Mouse (Mus musculus): ENCODE data around the gene Syt7.

Gene Syt7

GRCm38 (mm10) chr19:10388615-10389313 lies at the start of gene Syt7:
Syt7 (plus strand) TSS chr19:10389090.
- peak; percentile 16 to 21 for DNase-seq

GRCm38 (mm10) chr19:10339271-10339670 lies 49.6 kb upstream of the Syt7 start:
- no peak for DNase-seq

DNA sequence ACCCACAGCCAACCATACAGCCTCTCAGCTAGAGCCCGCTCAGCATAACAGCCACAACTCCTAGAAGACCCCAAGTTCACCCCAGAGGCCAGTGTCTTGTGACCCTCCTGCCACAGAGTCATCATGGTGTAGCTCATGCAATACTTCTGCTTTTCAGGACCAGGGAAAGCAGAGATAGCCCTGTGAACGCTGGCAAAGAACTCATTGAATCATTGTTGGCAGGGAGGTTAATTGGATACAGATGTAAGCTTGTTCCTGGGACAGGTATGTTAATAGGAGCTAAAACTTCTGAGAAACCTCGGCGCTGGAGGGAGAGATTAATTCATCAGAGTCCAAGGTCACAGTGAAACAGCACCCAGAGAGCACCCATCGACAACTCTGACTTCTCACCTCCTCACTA lies 48.2 kb upstream of the Syt7 start:
- no peak for DNase-seq

DNA sequence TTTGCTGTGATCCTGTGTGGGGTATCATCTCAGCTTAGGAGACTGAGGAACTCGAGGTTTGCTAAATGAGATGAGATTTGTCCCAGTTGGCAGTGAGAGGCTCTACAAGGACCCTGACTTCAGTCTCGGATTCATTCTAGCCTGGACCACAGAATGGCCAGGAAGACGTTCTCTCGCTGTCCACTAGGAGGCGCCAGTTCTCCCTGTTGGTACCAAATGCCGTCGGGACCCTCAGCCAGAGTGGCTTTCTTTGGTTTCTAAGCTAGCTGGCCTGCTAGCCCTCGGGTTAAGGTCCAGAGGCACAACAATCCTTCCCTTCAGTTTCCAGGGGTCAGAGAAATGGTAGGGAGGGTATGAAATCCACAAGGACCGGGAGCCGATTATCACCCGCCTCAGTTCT lies 47.7 kb upstream of the Syt7 start:
- no peak for DNase-seq

GRCm38 (mm10) chr19:10341817-10342439 lies 47.0 kb upstream of the Syt7 start:
- no peak for DNase-seq

GRCm38 (mm10) chr19:10343866-10344265 lies 45.0 kb upstream of the Syt7 start:
- DNase-seq = no peak

GRCm38 (mm10) chr19:10345696-10346095 lies 43.2 kb upstream of the Syt7 start:
- DNase-seq = no peak

DNA sequence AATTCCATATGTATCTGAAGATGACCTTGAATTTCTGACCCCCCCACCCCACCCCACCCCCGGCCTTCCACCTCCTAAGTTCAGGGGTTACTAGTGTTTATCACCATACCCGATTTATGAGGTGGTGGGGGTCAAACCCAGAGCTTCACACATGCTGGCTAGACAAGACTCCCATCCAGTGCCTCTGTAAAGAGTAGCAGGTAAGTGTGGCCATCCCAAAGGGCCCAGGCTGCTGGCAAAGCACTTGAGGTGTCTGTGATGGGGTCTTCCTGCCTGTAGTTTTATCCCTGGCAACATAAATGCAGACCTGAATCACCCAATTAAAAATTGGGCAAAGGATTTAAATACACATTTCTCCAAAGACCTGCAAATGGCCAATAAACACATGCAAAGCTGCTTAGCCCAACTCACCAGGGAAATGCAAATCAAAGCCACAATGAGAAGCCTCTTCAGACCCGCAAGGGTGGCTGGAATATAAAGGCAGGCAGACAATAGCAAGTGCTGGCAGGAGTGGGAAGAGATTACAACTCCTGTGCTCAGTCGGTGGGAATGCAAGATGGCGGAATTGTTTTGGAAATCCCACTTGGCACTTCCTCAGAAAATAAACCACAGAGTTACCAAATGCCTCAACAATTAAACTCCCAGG lies 41.1 kb upstream of the Syt7 start:
- DNase-seq = no peak

DNA sequence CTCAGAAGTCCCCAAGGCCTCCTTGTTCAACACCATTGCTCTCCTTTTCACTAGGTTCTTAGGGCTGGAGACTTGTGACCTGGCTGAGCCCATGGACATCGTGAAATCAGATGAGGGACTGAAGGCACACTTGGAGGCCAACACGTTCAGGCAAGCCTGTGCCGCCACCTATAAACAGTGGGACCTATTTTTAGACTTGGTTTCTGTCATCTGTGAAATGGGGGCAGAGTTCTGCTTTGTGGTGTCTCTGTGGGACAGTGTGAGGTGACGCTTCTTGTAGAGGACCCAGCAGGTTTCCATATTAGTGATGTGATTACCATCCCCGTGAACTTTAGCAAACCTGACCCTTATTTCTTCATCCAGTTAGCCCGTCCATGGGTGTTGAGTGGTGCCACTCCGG lies 36.7 kb upstream of the Syt7 start:
- DNase-seq = no peak

DNA sequence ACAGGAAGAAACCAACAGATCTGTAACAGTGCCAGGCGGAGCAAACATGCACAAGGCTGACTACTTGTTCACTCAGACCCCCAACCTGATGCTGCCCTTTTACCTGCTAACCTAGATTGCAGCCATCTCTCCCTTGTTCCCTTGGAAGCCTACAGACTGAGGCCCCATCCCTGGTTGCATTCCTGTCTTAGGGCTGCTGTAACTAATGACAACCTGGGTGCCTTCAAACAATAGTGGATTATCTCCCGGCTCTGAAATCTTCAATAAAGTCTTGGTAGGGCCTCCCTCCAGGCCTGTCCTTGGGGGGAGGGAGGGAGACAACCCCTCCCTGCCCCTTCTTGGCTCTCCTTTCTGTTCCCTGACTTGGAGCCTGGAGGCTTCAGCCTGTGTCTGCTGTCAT lies 34.1 kb upstream of the Syt7 start:
- DNase-seq = no peak

GRCm38 (mm10) chr19:10356845-10357503 lies 31.9 kb upstream of the Syt7 start:
- DNase-seq = no peak

GRCm38 (mm10) chr19:10359105-10359946 lies 29.6 kb upstream of the Syt7 start:
- no peak for DNase-seq

- DNase-seq = no peak
Observed at GRCm38 (mm10) chr19:10362473-10363129, 26.3 kb upstream of the Syt7 start.

GRCm38 (mm10) chr19:10363869-10364268 lies 25.0 kb upstream of the Syt7 start:
- DNase-seq = no peak

DNA sequence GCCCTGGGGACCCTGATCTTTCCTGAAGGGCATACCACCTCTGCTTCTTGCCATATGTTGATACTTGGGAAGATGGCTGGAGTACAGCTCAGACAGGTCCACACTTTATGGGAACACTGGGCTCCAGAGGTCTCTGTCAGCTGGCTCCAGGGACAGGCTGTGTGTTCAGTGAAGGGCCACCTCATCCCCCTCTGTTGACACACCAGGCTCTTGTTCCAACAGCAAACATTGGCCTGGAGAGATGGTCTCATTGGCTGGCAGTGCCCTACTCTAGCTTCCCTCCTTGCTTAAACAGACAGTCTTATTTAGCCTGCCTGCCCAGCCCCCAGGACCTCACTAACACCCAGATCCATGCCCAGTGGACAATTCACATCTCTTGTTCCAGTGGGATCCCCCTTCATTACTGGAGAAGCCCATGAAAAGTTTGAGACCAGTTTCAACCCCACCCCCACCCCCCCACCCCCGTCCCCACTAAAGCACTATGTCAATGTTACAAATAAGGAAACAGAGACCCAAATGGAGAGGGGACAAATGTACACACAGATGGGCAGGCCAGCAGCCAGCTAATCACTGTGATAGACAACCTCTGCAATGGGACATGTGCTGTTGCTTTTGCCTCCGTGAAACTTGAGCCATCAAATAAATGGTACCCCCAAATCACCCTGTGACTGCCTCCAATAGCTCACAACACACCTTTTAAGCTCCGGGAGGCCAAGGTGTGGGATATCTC lies 22.6 kb upstream of the Syt7 start:
- DNase-seq = no peak

DNA sequence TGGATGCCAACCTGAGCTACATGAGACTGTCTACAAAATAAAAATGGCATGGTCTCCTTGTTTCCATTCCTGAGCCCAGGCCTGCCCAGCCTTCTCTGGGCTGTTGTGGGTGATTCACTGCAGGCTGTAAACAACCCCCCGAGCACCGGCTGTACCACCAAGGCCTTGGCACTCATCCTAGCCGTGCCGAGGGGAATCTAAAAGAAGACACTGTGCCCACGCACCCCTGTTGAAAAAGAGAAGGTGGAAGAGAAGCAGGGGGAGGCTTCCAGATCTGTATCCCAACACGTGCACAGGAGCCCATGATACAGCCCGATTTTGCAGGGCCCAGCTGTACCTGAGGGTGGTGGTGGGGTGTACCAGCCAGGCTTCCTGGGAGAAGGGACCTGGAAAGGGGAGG lies 21.1 kb upstream of the Syt7 start:
- DNase-seq = no peak

DNA sequence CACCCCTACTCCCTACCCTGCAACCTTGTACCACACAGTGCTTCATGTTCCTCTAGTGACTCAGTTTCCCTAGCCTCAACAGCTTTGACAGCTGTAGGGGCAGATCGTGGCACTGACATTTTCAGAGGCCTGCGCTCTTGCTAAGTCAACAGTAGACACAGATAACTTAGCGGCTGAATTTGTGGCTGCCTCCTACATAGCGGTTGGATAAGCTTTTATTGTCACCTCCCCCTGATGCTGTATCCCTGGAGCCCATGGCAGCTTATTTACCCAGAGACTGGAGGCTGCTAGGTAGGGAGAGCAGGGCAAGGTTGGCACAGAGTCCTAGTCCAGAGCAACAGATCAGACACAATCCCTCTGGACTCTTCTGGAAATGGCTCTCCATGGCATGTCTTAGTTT lies 19.0 kb upstream of the Syt7 start:
- no peak for DNase-seq

GRCm38 (mm10) chr19:10373191-10373590 lies 15.7 kb upstream of the Syt7 start:
- no peak for DNase-seq

DNA sequence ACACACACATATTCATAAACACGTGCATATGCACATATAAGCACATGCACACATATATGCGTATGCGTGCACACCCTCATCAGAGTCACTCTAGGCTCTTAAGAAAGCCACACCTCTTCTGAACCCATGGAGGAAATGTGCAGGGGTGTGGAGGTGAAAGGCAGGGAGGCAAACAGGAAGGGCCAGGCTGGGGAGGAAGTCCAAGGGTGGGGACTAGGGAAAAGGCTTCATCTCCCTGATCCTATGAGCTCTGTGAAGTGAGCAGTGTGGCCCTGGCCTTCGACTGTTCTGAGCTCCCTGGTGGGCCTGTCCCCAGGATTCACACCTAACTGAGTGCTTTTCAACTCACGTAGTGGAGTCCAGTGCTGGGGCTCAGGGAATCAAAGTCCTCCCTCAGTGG lies 13.6 kb upstream of the Syt7 start:
- DNase-seq = no peak

DNA sequence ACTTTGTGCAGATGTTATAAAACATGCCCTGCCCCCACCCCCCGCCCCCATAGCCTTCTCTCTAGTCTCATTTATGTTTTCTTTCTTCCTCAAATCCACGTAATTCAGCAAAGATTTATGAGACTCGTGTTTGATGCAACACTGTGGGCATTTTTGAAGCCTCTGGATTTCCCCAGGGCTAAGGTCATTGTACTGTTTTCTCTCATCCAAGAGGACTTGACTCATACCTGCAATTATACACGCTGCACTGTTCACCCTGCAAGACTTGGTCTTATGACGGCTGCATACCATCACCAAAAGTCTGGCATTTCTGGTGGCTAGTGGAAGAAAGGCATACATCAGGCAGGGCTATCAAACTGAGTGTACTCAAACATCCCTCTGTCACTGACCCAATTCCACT lies 8.9 kb upstream of the Syt7 start:
- DNase-seq = no peak

DNA sequence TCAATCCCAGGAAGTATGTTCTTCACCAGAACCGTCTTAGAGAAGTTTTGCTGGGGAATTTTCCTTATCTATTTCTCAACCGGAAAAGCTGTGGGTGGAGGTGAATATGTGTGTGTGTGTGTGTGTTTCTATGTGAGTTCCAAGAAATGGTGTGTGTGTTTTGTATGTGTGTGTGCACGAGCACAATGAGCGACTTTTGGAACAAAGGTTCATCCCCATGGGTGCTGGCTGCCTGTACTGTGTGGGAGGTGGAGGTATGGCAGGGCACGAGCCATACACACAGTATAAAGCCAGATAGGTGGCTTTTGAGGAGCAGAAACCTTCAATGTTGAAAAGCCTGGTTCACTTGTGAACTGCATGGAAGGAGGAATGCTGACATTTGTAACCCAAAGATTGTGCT lies 1.2 kb upstream of the Syt7 start:
- no peak for DNase-seq

Measured in thymus, adult 18-20 months (tissue).